Mouse (Mus musculus): Measurements from ENCODE around the gene Pxn.
A peak's percentile ranks its signal among the peaks of the same experiment; 100 is the strongest.
"Not testable (repeated sequence)": the region's sequence is repeated elsewhere in the genome, so short reads cannot be mapped to it uniquely, and the experiment has no call there.

Pxn gene

GRCm38 (mm10) chr5:115509790-115510689 lies 3.6 kb downstream of the Pxn start:
- DNase-seq, result no peak

DNA sequence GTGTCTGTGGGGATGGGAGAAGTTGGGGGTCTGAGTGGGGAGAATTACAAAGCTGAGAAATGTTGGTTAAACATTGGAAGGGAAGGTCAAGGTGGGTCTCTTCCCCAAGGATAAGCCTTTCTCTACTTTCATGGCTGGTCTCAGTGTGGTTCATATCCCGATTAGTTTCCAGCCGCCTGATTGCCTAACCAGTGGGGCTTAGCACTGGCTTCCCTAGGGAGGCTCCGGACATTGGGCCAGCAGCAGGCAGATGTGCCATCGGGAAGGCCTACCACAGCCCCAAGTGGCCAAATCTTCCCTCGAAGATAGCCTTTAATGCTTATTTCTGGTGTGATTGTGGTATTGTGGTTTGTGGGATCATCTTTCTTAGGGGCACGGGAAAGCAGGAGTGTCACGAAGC lies 5.9 kb downstream of the Pxn start:
- no peak for DNase-seq

DNA sequence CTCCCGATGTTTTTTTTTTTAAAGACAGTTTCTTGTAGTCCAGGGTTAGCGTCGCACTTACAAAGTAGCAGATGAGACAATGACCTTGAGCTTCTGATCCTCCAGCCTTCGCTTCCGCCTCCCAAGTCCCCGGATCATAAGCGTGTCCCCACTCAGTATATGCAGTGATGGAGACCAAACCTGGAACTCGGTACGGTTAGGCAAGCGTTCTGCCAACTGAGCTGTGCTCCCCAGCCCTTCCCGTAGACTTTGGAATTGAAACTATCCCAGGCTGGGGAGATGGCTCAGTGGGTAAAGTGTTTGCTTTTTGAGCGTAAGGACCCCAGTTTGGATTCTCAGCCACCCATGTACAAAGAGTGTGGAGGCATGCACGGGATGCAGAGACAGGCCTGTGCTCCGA lies 6.8 kb downstream of the Pxn start:
- DNase-seq, result no peak

GRCm38 (mm10) chr5:115513721-115514120 lies 7.2 kb downstream of the Pxn start:
- no peak for DNase-seq

- DNase-seq, result no peak
Observed at GRCm38 (mm10) chr5:115514346-115514745, 7.9 kb downstream of the Pxn start.

DNA sequence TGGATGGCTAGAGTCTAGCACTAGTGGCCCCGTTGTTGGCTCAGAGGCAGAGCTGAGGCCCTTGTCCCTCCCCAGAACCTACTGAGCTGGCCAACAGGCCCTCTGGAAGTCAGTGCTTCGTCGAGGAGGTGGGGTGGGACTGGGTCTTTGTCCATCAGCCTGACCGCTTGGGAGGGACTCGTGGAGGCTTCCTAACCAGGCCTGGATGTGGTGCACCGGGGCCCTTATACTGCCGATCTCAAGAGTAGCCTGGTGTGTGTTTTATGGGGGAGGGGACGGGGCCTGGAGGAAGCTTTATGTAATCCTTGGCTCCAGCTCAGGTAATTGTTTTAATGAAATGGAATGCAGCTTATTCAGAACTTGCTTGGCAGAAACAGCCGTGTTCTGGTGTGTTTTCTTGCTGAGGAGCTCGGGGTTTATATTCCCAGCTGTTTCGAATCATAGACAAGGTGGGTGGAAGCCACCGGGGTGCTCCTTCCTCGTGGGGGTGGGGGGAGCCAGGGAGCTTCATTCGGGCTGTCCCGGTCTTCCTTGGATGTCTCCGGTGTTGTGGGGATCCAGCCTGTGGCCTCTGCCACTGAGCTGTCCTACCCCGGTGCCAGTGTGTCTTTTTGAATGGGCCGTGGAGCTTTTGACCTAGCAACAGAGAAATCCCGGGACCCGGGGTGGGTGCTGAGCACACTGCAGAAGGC lies 8.6 kb downstream of the Pxn start:
- DNase-seq, result no peak

- DNase-seq, result peak; percentile 58 to 61
Observed at GRCm38 (mm10) chr5:115516081-115516907, 9.8 kb downstream of the Pxn start.

DNA sequence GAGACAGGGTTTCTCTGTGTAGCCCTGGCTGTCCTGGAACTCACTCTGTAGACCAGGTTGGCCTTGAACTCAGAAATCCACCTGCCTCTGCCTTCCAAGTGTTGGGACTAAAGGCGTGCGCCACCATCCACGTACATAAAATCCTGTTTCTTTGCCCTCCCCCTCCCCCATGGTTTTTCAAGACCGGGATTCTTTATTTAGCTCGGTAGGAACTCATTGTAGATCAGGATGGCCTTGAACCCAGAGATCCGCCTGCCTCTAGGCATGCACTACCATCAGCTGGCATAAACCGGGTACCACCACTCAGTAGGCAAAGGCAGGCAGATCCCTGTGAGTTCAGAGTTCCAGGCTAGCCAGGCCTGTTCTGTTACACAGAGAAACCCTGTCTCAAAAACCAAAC lies 10.4 kb downstream of the Pxn start:
- no peak for DNase-seq

GRCm38 (mm10) chr5:115517501-115517900 lies 11.0 kb downstream of the Pxn start:
- no peak for DNase-seq

- DNase-seq, result not testable (repeated sequence)
Observed at GRCm38 (mm10) chr5:115518214-115518613, 11.7 kb downstream of the Pxn start.

DNA sequence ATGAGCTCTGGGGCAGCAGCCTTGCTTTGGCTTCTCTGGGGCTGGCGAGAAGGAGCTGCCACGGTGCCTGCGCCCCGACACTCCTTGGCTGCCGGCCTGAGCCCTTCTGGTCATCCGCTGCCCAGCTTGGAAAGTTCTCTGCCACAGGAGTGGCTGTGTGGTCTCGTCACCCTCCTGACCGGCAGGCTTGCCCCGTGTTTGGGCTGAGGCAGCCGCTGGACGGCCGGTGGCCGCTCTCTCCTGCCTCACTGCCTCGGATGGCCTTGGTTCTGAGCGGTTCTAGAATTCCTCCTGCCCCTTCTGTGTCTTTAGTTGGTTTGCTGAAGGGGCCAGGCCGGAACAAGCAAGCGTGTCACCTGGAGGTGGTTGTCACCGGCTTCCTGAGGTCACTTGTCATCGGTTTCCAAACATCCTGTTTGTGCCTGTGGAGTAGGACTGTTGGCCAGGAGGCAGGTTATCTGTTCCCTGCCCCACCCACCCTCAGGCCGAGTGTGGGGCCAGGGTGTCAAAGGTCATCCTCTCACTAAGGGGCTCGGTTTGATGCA lies 13.9 kb downstream of the Pxn start:
- no peak for DNase-seq

- peak; percentile 40 to 61 for DNase-seq
Observed at GRCm38 (mm10) chr5:115521553-115522461, 15.3 kb downstream of the Pxn start.

GRCm38 (mm10) chr5:115522531-115522930 lies 16.1 kb downstream of the Pxn start:
- no peak for DNase-seq

GRCm38 (mm10) chr5:115522981-115523499 lies 16.6 kb downstream of the Pxn start:
- DNase-seq, result no peak

GRCm38 (mm10) chr5:115523971-115524370 lies 17.5 kb downstream of the Pxn start:
- no peak for DNase-seq

DNA sequence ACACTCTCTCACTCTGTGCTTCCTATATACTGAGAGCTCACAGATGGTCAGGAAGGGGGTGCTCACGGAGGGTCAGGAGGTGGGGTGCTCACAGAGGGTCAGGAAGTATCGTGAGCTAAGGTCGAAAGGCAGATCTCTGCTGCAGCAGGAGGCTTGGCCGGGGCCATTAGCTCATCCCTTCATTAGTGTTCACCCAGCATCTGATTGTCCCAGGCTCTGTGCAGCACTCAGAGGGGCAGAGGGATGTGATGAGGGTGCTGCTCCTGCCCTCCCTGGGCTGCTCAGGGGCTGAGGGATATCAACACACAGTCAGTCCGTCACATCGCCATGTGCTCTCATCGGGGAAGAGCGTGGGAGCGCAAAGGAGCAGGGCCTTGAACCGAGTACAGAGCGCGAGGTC lies 18.0 kb downstream of the Pxn start:
- DNase-seq, result no peak

DNA sequence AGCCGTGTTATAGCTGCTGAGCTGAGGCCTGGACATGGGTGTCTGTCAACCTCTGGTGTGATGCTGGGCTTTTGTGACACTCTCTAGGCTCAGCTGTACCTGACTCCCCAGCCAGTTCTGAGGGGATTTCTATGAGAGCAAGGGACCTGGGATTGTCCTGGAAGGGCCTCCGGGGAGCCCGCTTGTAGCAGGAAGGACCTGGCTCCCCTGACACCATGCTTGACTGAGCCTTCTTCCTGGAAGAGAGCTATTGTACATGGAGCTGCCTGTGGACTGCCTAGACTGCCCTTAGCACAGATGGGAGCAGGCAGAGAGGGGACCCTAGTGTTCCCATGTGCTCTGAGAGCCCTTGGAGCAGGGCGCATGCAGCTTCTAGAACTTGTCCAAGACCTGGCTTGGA lies 18.9 kb downstream of the Pxn start:
- no peak for DNase-seq

DNA sequence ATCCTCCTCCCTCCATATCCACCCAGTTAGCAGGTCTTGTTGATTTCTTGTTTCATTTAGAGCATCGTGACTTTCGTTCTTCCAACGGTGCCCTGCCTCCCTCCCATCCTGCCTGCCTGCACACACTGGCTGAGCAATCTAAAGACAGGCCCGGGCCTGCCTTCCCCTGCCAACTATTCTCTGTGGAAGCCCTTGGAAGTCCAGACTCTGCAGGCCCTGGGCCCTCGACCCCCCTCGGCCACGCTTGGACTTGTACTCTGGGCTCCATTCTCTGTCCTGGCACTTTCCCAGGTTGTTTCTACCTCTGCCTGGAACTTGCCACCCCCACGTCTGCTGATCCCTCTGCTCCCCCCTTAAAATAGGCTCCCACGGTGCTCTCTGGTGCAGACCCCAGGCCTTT lies 19.5 kb downstream of the Pxn start:
- DNase-seq, result no peak

DNA sequence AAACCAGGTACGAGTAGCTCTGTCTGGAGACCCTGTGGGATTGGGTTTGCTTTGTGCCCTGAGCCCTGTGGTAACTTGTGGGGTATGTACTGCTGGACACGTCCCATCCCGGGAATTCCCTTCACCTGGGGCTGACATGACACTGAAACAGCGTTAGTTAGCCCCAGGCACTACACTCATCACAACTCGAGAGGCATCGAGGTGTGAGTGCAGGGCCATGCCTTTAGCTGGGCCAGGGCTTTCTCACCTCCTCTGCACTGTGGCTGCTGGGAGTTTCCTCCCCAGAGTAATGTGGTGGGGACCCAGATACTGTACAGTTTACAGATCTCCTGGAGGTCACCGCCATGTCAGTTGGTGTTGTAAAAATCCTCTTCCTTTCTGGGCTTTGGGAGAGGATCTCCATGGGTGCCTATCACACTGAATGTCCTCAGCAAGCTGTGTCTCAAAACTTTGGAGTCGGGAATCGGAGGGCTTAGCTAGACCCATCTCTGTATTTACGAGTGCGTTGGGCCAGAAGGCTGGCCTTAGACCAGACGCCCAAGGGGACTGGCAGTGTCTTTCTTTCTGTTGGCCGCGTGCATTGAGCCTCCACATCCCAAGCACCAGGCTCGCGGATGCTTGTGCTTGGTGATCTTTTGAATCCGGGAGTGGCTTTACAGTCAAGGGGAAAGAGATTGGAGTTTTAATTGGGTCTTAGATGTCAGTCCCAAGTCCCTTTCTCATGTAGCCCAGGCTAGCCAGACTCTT lies 20.2 kb downstream of the Pxn start:
- DNase-seq, result no peak

GRCm38 (mm10) chr5:115528128-115528527 lies 21.7 kb downstream of the Pxn start:
- DNase-seq, result no peak

DNA sequence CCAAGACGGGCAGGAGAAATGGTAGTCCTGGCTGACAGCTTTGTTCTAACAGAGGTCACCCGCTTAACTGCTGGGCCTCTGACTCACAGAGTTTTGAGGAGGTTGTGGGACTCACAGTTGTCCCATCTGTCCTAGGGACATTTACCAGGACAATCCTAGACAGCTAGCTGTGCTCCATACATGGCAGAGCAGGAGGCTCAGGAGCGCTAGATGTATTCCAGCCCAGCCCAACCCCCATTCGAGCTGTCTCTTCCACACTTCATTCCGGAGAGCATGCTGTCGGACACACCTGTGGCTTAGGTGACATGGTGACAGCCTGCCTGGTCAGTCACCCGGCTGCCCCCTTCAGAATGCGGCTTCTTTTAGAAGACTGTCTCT lies 22.9 kb downstream of the Pxn start:
- DNase-seq, result no peak

Data from spleen, adult 18-20 months (tissue).